Mouse (Mus musculus) lung, postnatal 25 days (tissue): ENCODE measurements around the gene Ggn.
A peak's percentile ranks its signal among the peaks of the same experiment; 100 is the strongest.
"Not testable (repeated sequence)": the region's sequence is repeated elsewhere in the genome, so short reads cannot be mapped to it uniquely, and the experiment has no call there.

ENCODE experiments used
- DNase-seq: peaks from one replicate; pipeline ENCODE4 v3.0.0; 2022; ENCODE audit warnings: low spot score

The Ggn gene

DNA sequence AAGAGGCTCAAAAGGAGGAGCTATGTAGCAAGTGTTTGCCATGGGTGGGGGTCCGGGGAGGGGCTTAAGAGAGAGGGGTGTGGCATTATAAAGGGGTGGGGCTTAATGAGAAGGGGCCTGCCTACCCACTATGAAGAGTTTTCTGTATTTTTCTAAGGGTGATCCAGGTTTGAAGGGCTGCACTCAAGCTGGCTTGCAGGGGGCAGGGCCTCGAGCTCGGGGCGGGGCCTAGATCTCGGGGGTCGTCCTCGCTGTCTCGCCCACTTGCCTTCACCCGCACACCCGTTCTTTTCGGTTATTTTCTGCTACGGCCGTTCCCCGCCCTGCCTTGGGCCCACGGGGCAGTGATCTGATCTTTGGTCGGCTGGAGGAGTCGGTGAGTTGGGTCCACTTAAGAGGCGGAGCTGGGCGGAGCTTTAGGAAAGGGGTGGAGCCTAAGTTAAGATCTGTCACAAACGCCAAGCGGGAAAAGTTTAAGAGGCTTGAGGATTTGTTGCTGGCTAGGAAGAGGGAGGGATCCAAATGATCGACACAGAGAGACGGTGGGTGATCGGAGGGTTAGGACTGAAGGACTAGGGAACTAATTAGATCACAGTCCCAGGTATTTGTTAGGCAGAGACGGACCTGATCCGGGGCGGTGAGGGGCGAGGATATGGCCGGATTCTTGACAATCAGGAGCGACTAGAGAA is at the start of gene Ggn, which contains the start of gene Spred3:
TSS of gene Ggn (plus strand) at position 145 of the 689 bp plus-strand sequence.
TSS of gene Spred3 (minus strand) at position 346 of the 689 bp plus-strand sequence.
- peak; percentile 83 for DNase-seq

DNA sequence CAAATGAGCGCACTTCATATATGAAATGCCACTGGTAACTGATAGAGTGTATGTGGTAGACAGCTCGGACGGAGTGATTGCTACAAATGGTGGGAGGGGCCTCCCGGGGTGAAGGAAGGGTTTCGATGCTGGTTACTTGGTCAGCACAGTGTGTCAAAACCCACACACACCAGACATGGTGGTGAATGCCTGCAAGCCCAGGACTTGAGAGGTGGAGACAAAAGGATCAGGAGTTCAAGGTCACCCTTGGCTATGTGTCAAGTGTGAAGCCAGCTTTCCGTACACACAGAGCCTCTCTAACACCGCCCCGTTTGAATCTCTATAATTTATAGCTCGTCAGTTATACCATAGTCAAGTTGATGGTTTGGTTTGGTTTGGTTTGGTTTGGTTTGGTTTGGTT is 47.2 kb upstream of the Ggn start:
- DNase-seq: no peak

- DNase-seq: no peak
Measured at GRCm38 (mm10) chr7:29123531-29124358, 46.3 kb upstream of the Ggn start.

DNA sequence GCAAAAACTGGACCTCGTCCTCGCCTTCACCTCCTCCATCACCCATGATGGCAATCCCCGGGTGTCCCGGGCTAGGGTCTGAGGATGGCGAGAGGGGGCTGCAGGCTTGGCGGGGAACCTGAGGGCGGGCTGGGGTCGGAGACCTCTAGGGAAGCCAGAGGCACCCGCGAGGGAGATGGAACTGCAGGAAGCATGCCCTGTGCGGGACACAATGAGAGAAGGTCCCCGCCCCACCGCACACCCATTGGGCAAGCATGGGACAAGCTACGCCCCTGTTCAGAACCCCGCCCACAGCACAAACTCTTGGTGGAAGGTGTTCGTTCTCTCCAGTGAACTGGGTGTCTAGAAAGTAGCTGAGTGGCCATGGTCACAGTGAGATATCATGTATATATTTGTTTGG is 45.0 kb upstream of the Ggn start, which contains the start of gene Ryr1:
TSS of gene Ryr1 (minus strand) at position 210 of the 400 bp plus-strand sequence.
- DNase-seq: peak; percentile 66

DNA sequence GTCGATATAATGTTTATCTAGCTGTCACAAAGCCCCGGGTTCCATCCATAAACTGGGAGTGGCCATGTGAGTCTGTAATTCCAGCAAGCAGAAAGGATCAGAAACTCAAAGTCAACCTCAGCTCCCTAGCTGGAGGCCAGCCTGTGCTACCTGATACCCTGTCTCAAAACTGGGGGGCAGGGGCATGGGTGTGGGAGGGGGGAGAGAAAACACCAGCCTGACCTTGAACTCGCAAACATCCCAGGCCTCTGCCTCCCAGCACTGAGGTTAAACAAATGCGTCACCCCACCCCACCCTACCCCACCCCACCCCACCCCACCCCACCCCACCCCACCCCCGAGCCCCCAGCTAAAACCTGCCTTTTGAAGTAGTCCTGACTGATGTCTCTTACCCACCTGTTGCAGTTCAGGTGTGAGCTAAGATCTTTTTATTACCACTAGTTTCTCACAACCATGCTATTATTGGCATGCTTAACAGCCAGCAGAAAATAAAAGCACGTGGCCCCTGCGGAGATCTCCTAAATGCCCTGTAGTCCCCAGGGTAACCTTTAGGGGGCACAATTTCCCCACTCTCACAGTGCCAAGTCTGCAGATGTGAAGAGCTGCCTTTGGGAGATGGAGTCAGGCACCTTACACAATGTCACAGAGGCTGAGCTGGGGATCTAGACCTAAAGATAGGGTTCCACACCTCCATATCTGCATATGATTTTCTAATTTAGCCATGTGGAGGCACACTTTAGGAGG is 43.7 kb upstream of the Ggn start:
- DNase-seq: peak; percentile 80

- DNase-seq: no peak
Measured at GRCm38 (mm10) chr7:29128725-29129124, 41.3 kb upstream of the Ggn start.

DNA sequence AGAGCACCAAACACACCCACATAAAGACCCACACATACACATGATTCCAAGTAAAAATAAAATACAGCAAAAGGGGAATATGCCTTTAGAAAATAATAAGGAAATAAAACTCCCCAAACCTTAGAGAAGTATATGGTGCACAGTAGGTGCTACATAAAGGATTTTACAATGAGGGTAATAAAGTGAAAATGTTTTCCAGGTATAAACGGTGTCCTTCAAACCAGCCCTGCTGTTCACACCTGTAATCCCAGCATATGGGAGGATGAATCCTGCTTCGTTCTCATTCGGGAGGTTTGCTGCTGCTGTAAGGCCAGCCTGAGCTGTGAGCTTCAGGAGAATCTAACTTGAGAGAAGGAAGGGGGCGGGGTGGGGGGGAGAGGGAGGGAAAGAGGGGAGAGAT is 35.8 kb upstream of the Ggn start:
- DNase-seq: no peak

- peak; percentile 44 for DNase-seq
Measured at GRCm38 (mm10) chr7:29134693-29135386, 35.2 kb upstream of the Ggn start, which contains the start of gene Rasgrp4. TSS of gene Rasgrp4 (plus strand) at chr7:29134851.

GRCm38 (mm10) chr7:29137429-29137828 is 32.6 kb upstream of the Ggn start:
- no peak for DNase-seq

GRCm38 (mm10) chr7:29139237-29139636 is 30.8 kb upstream of the Ggn start:
- not testable (repeated sequence) for DNase-seq

GRCm38 (mm10) chr7:29141416-29141815 is 28.6 kb upstream of the Ggn start:
- DNase-seq: peak; percentile 12

DNA sequence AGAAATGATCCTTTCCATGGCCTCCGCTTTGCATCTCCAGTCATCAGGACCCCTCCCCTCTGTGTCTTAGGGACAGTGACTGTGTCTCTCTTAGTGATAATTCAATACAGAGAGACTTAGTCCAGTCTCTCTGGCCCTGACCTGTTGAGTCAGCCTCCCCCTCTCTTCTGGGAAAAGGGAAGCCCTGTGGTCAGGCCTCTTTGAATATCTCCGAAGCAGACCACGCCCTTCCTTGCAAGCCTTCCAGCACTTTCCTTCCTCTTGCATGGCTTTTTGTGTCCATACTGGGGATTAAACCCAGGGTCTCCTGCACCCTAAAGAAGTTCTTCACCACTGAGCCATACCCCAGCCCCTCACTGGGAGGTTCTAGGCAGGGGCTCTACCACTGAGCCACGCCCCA is 26.0 kb upstream of the Ggn start:
- peak; percentile 29 for DNase-seq

- DNase-seq: no peak
Measured at GRCm38 (mm10) chr7:29146625-29147367, 23.2 kb upstream of the Ggn start.

- no peak for DNase-seq
Measured at GRCm38 (mm10) chr7:29148771-29149170, 21.2 kb upstream of the Ggn start.

DNA sequence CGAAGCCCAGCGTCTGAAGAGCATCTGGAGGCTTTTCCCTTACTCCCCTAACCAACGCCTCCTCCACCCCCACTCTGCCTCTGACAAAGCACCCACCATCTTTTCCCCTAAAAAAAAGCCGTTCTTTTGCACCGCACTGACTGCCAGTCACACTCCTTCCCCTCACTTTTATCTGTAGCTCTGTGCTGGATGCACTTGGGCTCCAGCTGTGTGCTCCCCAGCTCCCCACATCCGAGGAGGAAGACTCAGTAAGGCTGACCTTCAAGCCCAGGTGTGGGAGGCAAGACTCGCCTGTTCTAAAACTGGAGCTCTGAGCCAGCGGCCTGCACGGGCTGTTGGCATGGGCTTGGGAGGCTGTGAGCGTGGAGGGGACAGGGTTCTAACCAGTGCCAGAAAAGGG is 18.5 kb upstream of the Ggn start:
- DNase-seq: no peak

DNA sequence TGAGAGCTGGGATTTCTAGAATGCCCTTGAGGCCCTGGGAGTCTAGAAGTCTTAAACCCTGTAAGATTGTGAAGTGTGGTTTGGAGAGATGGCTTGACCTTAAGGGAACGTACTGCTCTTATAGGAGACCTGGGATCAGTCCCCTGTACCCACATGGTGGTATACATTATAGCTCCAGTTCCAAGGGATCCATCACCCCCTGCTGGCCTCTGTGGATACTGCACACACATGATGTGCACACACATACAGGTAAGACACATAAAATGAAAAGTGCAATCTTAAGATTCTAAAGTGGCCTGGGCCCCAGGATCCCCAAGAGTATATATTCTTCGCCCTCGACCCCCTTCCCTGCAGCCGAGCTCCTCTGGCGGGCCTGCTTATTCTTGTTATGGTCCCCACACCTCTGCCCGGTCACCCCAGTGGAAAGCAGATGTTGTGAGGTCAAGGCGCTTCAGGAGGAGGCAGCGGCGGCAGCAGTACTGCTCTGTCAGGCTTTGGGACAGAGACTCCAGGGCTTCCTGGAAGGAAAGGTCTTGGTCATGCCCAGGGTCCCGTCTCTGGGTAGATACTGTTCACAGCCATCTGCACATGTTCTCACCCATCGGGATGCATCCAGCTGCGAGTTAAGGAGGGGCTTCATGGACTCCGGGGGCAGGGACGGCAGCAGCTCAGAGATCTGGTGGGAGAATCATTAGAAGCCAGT is 15.8 kb upstream of the Ggn start:
- DNase-seq: no peak

DNA sequence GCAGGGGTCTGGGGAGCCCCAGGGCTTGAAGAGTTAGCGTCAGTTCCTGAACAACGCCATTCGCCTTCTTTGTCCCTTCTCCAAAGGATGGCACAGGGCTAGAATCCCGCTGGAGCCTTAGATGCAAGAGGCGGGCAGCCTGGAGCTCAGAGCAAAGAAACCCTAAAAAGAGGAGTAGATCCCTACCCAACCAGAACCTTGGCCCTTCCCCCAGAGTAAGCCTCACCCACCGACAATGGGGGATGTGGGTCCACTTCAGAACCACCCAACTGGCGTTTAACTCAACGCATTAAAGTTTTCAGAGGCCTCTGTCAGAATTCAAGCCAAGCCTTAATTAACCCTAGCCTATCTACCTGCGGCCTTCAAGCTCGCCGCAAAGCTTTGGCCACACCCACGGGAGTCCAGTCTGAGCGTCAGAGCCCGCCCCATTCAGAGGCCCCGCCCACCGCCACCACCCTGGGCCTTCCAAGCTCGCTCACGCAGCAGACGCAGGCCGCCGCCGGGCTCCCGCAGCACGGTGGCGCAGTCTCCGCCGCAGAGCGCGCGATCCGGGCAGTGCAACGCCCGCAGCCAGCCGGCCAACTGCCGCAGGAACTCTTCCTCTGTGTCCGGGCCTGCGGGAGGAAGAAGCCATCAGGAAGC is 14.7 kb upstream of the Ggn start:
- DNase-seq: peak; percentile 90

GRCm38 (mm10) chr7:29155838-29156782 is 13.9 kb upstream of the Ggn start, which contains the start of gene Fam98c:
TSS of gene Fam98c (minus strand) at chr7:29156234.
- peak; percentile 89 for DNase-seq

DNA sequence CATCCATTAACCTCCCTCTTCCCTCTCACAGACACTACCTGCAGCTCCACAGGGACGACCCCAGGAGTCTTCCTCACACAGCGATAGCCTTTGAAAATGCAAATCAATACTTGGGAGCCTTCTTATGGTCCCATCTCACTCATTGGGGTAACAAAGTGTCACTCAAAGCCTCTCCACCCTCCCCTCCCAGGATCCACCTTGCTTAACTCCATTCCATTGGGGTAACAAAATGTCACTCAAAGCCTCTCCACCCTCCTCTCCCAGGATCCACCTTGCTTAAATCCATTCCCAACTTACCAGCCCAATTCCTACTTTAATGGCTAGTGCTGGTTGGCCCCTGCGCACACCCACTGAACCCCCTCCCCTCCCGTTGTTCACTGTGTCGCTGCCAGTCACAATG is 11.7 kb upstream of the Ggn start:
- DNase-seq: no peak
